Mouse (Mus musculus): ENCODE measurements around the gene Nr1d1. TPM values are rescaled to one million over a fixed set of nuclear protein-coding genes. Genes with fewer than 3 reads are reported as not detected.

Gene Nr1d1
- polyA plus RNA-seq, 1 experiment from 2014 or later, result 3.5 TPM

DNA sequence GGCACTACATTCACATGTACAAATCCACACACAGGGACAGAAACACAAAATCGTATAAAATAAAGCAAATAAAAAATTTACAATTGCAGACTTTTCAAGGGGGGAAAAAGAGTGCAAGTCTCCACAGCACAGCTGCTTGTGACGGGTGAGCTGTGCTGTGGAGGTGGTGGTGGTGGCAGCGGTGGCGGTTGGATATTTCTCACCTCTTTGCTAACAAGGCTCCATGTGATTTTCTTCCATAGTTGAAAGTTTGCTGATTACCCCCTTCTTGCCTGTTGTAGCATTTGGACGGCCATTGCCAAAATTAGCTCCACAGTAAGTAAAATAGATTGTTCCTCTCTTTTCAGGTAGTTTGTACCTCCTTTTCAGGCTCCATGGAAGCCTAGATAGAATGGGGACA, 29.5 kb upstream of the Nr1d1 start, which contains the start of gene Casc3:
Gene Casc3, plus strand, starts transcription at position 301 of the 400 bp plus-strand sequence.
- ATAC-seq (replicated peaks; ENCODE audit: low FRiP score, low read depth) (no peak), DNase-seq (ENCODE audit: low spot score) (no peak)
- Histone ChIP-seq H3K9me3 (replicated peaks; ENCODE audit: low read length) (no peaks in the 10 kb centered on the region), H3K27me3 (ENCODE audit: insufficient read depth, low read length) (no peaks in the 10 kb centered on the region), H3K4me1 (replicated peaks; ENCODE audit: insufficient read depth, low read length) (0 out of 2 replicates have a peak, but pooled peaks cover 3% of the 10 kb centered on the region), H3K9ac (ENCODE audit: low read depth, low read length) (no peak within 1 kb of the TSS), H3K36me3 (ENCODE audit: insufficient read depth, low read length) (peaks cover 58% of the 10 kb centered on the region), H3K4me2 (ENCODE audit: low read length) (no peak within 1 kb of the TSS), H3K4me3 (replicated peaks; ENCODE audit: low read depth, low read length) (no peak within 1 kb of the TSS), H3K27ac (0 out of 2 replicates have a peak within 1 kb of the TSS, but pooled peaks have one; percentile 2)
- TF ChIP-seq CTCF (IDR thresholded peaks at IDR 0.05; ENCODE audit: low read depth), result no peak
- WGBS, result 89% methylated on average over 5 of the region's 5 CpGs

DNA sequence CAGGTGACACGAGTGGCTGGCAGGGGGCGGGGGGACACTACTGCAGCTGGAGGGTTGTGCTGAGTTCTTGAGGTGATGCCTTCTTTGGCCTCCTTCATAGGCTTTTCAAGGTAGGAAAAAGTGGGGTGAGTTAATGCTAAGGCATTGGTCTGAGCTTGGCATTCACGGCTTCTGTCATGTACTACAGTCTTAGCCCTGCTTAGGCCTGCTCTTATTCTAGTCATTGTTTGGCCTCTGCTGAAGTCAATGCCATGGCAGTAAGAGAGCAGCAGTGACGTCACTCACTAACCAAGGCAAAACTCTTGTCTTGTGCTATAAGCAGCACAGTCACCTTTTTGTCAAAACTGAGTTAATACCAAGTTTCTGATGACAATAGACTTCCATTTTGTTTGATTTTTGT, 22.8 kb upstream of the Nr1d1 start:
- H3K4me3 ChIP-seq (replicated peaks; ENCODE audit: low read depth, low read length), result peak overlapping the region; percentile 100
- peak overlapping the region; percentile 99 for H3K9ac ChIP-seq (ENCODE audit: low read depth, low read length)
- peak overlapping the region; percentile 99 for H3K27ac ChIP-seq
- H3K9me3 ChIP-seq (replicated peaks; ENCODE audit: low read length), result no peaks in the 10 kb centered on the region
- H3K4me1 ChIP-seq (replicated peaks; ENCODE audit: insufficient read depth, low read length), result peaks cover 23% of the 10 kb centered on the region
- whole genome bisulfite sequencing, result 25% methylated on average over 4 of the region's 4 CpGs
- H3K4me2 ChIP-seq (ENCODE audit: low read length), result peak overlapping the region; percentile 78
- ATAC-seq (replicated peaks; ENCODE audit: low FRiP score, low read depth) (no peak), DNase-seq (ENCODE audit: low spot score) (no peak)
- peaks cover 27% of the 10 kb centered on the region; the same call in 1 of the 2 replicates for H3K36me3 ChIP-seq (ENCODE audit: insufficient read depth, low read length)
- no peaks in the 10 kb centered on the region for H3K27me3 ChIP-seq (ENCODE audit: insufficient read depth, low read length)
- no peak for TF ChIP-seq CTCF (IDR thresholded peaks at IDR 0.05; ENCODE audit: low read depth)

DNA sequence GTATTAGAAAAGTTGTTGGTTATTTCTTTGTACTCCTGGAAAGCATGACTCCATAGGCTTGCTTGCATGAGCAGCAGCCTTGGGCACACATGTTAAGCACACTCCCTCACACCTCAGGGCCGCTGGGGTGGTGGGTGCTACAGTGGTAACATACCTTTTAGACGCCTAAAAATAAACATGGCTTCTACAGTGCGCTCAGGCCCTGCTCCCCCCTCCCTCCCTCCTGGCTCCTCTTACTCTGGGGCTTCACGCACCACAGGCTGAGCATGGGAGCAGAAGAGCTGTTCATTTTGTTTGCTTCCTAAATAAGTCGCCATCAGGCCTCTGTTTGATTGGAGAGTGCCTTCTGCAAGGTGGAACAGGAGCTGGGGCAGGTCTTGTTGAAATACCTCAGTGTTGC, 22.2 kb upstream of the Nr1d1 start:
- Histone ChIP-seq H3K27me3 (ENCODE audit: insufficient read depth, low read length) (no peaks in the 10 kb centered on the region), H3K27ac (peak overlapping the region; percentile 99), H3K4me3 (replicated peaks; ENCODE audit: low read depth, low read length) (peak overlapping the region; percentile 100), H3K4me1 (replicated peaks; ENCODE audit: insufficient read depth, low read length) (peaks cover 23% of the 10 kb centered on the region), H3K9me3 (replicated peaks; ENCODE audit: low read length) (no peaks in the 10 kb centered on the region), H3K4me2 (ENCODE audit: low read length) (peak overlapping the region; percentile 78), H3K9ac (ENCODE audit: low read depth, low read length) (peak overlapping the region; percentile 99), H3K36me3 (ENCODE audit: insufficient read depth, low read length) (peaks cover 22% of the 10 kb centered on the region; the same call in 1 of the 2 replicates)
- no peak for ATAC-seq (replicated peaks; ENCODE audit: low FRiP score, low read depth)
- DNase-seq (ENCODE audit: low spot score), result peak; percentile 52
- 3% methylated on average over 5 of the region's 5 CpGs for WGBS
- TF ChIP-seq CTCF (IDR thresholded peaks at IDR 0.05; ENCODE audit: low read depth), result no peak

DNA sequence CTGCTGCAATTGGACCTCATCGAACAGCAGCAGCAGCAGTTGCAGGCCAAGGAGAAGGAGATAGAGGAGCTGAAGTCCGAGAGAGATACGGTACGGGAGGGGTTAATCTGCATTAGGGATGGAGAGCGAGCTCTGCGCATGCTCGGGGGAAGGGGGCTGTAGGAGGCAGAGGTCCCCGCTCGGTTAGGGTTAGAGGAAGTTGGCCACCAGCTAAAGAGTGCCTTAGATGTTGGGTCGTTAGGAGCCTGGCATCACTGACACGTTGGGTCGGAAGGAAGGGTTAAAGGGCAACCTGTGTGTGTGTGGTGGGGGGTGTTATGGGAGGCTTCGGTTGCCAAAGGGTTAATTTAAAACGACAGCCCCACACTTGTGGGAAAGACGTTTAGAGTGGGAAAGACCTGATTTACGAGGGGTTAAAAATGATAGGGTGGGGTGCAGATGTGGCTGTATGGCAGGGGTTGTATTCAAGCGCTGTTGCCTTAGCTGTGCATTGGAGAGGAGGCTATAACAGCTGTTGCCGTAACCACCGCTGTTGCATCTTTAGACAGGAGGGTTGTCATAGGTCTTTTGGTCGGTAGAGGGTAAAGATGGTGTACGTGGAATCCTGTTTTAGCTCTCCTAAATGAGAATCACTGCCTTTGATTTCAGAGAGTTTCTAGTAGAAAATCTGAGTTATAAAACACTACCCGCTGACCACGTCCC, 21.5 kb upstream of the Nr1d1 start:
- DNase-seq (ENCODE audit: low spot score) (peak; percentile 91), ATAC-seq (replicated peaks; ENCODE audit: low FRiP score, low read depth) (peak; percentile 14; the same call in 1 of the 2 replicates)
- no peak for TF ChIP-seq CTCF (IDR thresholded peaks at IDR 0.05; ENCODE audit: low read depth)
- peak overlapping the region; percentile 99 for H3K27ac ChIP-seq
- 1% methylated on average over 23 of the region's 23 CpGs for WGBS
- peaks cover 23% of the 10 kb centered on the region for H3K4me1 ChIP-seq (replicated peaks; ENCODE audit: insufficient read depth, low read length)
- peak overlapping the region; percentile 78 for H3K4me2 ChIP-seq (ENCODE audit: low read length)
- H3K9me3 ChIP-seq (replicated peaks; ENCODE audit: low read length), result no peaks in the 10 kb centered on the region
- no peaks in the 10 kb centered on the region for H3K27me3 ChIP-seq (ENCODE audit: insufficient read depth, low read length)
- H3K9ac ChIP-seq (ENCODE audit: low read depth, low read length), result peak overlapping the region; percentile 99
- H3K4me3 ChIP-seq (replicated peaks; ENCODE audit: low read depth, low read length), result peak overlapping the region; percentile 100
- H3K36me3 ChIP-seq (ENCODE audit: insufficient read depth, low read length), result peaks cover 17% of the 10 kb centered on the region; the same call in 1 of the 2 replicates

DNA sequence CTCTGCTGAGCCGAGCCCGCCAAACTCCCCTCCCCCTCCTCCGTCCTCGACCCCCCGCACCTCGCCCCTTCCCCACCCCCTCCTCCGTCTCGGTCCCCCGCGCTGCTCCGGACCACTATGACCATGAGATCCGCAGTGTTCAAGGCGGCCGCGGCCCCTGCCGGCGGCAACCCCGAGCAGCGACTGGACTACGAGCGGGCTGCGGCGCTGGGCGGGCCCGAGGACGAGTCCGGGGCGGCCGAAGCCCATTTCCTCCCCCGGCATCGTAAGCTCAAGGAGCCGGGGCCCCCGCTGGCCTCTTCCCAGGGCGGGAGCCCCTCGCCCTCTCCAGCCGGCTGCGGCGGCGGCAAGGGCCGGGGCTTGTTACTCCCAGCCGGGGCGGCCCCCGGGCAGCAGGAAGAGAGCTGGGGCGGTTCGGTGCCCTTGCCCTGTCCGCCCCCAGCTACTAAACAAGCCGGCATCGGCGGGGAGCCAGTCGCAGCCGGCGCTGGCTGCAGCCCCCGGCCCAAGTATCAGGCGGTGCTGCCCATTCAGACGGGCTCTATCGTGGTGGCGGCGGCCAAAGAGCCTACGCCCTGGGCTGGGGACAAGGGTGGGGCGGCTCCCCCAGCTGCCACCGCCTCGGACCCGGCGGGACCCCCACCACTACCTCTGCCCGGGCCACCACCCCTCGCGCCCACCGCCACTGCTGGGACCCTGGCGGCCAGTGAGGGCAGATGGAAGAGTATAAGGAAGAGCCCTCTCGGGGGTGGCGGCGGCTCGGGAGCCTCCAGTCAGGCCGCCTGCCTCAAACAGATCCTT, 20.8 kb upstream of the Nr1d1 start:
- ATAC-seq (replicated peaks; ENCODE audit: low FRiP score, low read depth), result peak; percentile 56
- TF ChIP-seq CTCF (IDR thresholded peaks at IDR 0.05; ENCODE audit: low read depth), result peak; percentile 26; the same call in 1 of the 2 replicates
- peak overlapping the region; percentile 100 for H3K4me3 ChIP-seq (replicated peaks; ENCODE audit: low read depth, low read length)
- 1% methylated on average over 57 of the region's 74 CpGs for WGBS
- H3K9me3 ChIP-seq (replicated peaks; ENCODE audit: low read length), result no peaks in the 10 kb centered on the region
- H3K36me3 ChIP-seq (ENCODE audit: insufficient read depth, low read length), result peaks cover 17% of the 10 kb centered on the region; the same call in 1 of the 2 replicates
- H3K27ac ChIP-seq, result peak overlapping the region; percentile 99
- peak overlapping the region; percentile 78 for H3K4me2 ChIP-seq (ENCODE audit: low read length)
- peak overlapping the region; percentile 99 for H3K9ac ChIP-seq (ENCODE audit: low read depth, low read length)
- H3K4me1 ChIP-seq (replicated peaks; ENCODE audit: insufficient read depth, low read length), result peaks cover 23% of the 10 kb centered on the region
- H3K27me3 ChIP-seq (ENCODE audit: insufficient read depth, low read length), result no peaks in the 10 kb centered on the region
- peak; percentile 62 for DNase-seq (ENCODE audit: low spot score)
